Mouse (Mus musculus): ENCODE results near the gene Fgf13. TPM values are rescaled to one million over a fixed set of nuclear protein-coding genes. Genes with fewer than 3 reads are reported as not detected.

Gene Fgf13
- total RNA-seq (2014; fragmentation: Nextera tagmentation) (not detected in 2 replicates), total RNA-seq (2017) (1.2 TPM in 1 of 2 replicates, not detected in the other)

DNA sequence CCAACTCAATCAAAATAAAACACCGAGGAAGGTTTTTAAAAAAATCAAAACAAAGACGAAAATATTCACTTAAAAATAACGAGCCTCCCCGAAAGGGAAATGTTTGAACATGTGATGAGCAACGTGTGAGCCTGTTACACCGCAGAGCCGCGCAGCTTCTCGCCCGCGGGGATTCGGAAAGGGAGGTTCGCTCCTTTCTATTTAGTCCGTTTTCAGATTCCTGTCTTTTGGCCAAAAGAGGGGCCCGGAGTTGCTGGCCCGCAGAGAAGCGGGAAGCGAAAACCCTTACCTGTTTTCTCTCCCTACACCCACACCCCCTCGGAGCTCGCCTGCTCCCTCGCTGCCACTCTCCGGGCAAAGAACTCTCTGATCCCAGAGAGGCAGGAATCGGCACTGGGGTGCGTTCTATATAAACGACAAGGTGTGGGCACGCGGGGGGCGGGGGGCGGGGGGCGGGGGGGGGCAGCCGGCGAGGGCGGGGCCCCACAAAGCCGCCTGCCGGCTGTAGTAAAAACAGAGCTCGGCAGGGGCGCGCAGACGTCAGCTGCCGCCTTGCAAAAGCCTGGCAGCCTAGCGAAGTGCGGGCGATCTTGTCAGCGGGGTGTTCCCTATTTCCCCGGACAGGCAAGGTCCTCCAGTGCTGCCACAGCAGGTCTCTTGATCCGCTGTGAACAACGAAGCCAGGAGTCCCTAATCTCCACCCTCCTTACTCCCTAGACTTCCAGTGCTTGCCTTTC is at the start of gene Fgf13:
Gene Fgf13 (minus strand): TSS at position 377 of the 737 bp plus-strand sequence.
- ATAC-seq (replicated peaks; ENCODE audit: poor library complexity, severe bottlenecking), result peak; percentile 79

- ATAC-seq (replicated peaks; ENCODE audit: poor library complexity, severe bottlenecking), result peak; percentile 66
Observed at GRCm38 (mm10) chrX:59606535-59606934, 38.7 kb upstream of the Fgf13 start.

DNA sequence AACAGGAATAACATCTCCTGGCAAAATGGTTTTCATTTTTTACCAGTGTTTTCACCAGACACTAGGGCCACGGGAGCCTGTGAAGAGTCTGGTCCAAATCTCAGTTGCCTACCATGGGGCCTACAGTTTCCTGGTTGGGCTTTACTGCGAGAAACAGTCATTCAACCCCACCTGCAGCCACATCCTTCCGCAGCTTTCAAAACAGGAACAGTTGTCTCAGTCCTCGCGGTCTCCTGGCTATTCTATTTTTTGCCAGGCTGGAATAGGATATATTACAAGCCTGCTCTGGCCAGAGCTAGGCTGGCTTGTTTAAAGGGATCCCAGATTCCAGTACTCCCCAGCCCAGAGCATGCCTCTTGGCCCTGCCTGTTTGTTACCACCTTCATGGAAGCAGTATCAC is 21.2 kb upstream of the Fgf13 start:
- ATAC-seq (replicated peaks; ENCODE audit: poor library complexity, severe bottlenecking), result peak; percentile 93

DNA sequence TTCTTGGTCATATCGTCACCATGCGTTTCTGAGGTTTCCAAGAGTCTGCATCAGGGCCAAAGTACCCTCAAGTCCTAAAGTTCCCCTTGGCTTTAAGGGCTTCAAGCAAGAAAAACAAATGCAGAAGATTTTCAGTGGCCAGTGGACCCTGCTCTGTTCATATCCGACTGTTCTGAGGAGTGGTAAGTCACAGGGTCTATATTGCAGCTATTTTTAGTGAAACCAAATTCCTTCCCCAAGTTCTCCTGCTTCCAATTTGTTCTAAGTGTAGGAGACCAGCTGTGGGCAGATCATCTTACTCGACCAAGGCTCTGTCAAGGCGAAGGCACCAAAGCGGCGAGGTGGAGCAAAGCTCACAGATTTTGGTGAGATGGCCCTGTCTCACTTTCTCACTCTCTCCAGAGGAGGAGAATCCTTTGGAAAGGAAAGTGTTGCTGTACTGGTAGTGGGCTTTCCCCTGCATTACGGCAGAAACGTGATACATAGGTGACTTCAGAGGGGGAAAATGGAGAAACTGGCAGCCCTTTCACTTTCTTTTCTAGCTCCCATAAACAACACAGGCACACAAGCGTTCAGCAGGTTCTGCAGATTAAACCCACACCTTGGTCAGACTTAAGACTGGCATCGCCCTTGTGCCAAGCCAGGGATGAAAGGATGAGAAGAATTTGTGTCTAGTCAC is 17.8 kb upstream of the Fgf13 start:
- ATAC-seq (replicated peaks; ENCODE audit: poor library complexity, severe bottlenecking), result no peak

DNA sequence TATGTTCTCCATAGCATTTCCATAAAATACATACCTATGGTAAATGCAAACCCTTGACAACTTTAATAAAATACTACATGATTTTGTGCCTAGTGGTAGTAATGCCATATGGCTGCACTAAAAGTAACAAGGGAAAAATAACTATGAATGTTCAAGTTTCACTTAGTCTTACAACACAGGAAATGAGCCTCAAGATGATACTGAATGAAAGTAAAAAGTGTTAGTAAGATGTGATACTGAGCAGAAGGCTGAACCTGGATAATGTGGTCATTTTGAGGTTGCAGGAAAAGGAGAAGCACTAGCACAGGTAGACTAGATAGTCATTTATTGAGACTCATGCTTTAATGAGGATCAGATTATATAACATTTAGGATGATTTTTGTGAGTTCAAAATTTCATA is 16.2 kb upstream of the Fgf13 start:
- ATAC-seq (replicated peaks; ENCODE audit: poor library complexity, severe bottlenecking), result peak; percentile 65

- peak; percentile 46 for ATAC-seq (replicated peaks; ENCODE audit: poor library complexity, severe bottlenecking)
Observed at GRCm38 (mm10) chrX:59566826-59567694, 811 bp downstream of the Fgf13 start.

DNA sequence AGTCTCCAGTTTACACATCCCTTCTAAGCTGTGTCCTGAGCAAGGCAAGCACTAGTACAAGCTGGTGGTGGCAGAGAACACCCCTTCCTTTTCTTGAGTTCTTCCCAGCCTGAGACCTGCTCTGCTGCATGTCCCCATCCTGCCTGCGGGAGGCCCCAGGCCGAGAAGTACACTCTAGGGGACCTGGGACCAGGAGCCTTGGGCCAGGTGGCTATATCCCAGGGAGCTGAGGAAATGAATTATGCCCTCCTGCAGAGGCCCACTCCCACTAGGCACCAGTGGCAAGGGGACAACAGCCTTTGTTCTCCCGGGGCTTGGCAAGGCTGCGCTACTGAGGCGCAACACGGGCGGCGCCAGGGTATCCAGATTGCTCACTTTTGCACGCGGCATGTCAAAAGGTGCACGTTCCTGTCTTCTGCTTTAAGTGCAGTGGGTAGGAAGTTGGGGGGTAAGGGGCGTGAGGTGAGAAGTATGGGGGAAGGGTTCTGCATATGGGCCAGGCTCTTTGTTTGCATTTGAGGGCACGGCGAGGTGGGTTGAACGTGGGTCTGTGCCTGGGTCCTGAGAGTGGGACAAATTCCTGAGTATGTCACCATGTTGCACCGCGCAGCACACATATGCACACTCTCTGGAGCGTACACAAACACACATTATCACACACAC is 1.7 kb downstream of the Fgf13 start:
- peak; percentile 40 for ATAC-seq (replicated peaks; ENCODE audit: poor library complexity, severe bottlenecking)

GRCm38 (mm10) chrX:59547931-59548330 is 19.9 kb downstream of the Fgf13 start:
- ATAC-seq (replicated peaks; ENCODE audit: poor library complexity, severe bottlenecking), result no peak

DNA sequence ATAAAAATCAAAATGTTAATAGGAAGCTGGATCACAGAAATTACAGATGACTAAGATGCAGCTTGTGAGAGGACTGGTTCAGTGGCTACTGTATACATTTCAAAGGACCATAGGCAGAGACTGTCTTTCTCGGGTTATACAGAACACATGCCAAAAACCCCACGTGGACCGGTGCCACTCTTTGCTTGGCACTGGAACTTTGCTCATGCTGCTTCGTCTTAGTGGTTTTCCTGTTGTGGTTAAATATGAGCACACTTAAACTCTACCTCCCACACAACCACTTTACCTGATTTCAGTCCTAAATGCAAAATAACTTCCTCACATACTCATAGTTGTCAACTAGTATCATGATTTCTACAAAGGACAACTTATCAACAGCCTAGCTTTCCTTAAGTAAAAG is 59.6 kb downstream of the Fgf13 start:
- ATAC-seq (replicated peaks; ENCODE audit: poor library complexity, severe bottlenecking), result no peak

- no peak for ATAC-seq (replicated peaks; ENCODE audit: poor library complexity, severe bottlenecking)
Observed at GRCm38 (mm10) chrX:59493388-59493787, 74.5 kb downstream of the Fgf13 start.

GRCm38 (mm10) chrX:59485426-59485825 is 82.4 kb downstream of the Fgf13 start:
- no peak for ATAC-seq (replicated peaks; ENCODE audit: poor library complexity, severe bottlenecking)

DNA sequence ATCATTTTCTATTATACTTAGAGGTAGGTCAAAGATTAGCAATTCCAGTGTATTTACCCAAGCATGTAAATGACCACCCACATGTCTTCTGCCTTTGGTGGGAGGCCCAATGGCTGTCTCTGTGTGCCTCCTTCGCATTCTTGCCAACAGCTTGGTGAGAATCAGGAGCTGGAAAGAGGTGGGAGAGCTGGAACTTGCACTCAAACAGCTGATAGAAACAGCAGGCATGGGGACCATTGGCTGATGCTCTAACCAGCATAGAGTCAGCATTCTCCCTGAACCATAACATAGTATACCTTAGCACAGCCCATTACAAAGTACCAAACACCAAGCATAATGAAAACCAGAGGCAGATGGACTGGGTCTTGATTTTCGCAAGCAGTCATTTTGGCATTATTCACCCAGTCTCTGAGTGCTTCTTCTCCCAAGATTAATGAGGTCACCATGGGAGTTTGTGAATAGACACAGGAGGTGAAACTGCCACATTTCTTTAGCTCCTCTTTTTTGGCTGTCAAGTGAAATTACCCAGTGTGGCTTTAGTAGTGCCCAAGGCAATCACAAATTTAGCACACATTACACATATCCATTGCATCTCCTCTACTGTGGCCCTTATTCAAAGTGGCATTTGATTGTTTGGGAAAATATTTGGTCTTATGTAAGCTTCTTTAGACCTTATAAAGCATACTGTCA is 165.1 kb downstream of the Fgf13 start:
- no peak for ATAC-seq (replicated peaks; ENCODE audit: poor library complexity, severe bottlenecking)

GRCm38 (mm10) chrX:59290916-59291411 is 276.9 kb downstream of the Fgf13 start:
- no peak for ATAC-seq (replicated peaks; ENCODE audit: poor library complexity, severe bottlenecking)

DNA sequence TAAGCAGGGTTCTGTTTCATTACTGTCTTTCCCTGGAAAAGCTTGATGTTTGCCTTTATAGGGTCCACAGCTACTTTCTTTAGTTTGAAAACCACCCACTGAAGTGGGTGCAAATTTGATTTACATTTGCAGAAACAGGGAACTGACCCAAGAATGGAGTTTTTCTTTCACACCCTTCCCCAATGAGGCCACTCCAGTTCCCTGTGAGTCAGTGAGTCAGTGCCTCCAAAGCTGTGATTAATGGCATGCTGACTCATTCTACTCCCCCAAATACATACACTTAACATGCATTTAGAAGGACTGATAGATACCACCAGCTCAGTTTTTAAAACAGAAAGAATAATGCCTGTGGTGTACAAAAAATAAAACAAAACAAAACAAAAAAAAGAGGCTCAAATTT is 316.3 kb downstream of the Fgf13 start:
- no peak for ATAC-seq (replicated peaks; ENCODE audit: poor library complexity, severe bottlenecking)

GRCm38 (mm10) chrX:59243752-59244151 is 324.1 kb downstream of the Fgf13 start:
- no peak for ATAC-seq (replicated peaks; ENCODE audit: poor library complexity, severe bottlenecking)

- no peak for ATAC-seq (replicated peaks; ENCODE audit: poor library complexity, severe bottlenecking)
Observed at GRCm38 (mm10) chrX:59243176-59243575, 324.7 kb downstream of the Fgf13 start.

GRCm38 (mm10) chrX:59241460-59241747 is 326.5 kb downstream of the Fgf13 start:
- ATAC-seq (replicated peaks; ENCODE audit: poor library complexity, severe bottlenecking), result no peak

DNA sequence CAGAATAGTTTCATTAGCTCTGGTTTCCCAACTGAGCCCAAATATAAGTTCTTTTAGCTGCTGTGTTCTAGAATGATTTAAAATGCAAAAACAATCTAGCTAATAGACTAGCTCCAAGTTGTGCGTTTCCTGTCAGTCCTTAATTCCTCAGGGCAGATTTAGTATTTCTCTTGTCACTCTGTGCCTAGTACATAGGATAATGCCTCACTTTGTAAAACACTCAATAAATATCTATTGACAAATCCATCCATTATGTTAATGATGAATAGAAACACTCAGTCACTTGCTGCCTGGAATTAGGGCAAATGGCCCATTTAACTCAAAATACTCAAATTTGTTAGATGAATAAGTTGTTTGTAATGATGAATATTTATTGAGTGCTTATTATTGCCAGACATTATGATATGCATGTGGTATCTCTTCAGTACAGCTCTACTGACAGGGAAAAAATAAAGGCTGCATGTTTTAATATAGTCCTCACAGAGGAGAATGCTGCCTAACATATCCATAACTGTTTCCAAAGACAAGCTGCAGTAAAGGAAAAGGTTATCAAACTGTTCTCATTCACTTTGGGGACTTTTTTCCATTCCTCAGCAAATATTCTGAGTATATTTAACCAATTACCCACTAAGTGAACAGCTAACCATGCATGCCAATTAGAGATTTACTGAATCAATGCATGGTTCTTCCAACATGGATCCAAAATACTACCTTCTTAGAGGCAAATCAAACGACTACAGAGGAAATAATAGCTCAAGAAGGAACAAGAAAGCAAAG is 327.0 kb downstream of the Fgf13 start:
- ATAC-seq (replicated peaks; ENCODE audit: poor library complexity, severe bottlenecking), result no peak

GRCm38 (mm10) chrX:59220675-59221074 is 347.2 kb downstream of the Fgf13 start:
- no peak for ATAC-seq (replicated peaks; ENCODE audit: poor library complexity, severe bottlenecking)

All from granulocyte monocyte progenitor cell, adult 5-6 weeks (primary cell).